Mouse (Mus musculus) brain, embryonic 18.5 days (tissue): ENCODE data around the gene Nemp1.

Source experiments
- DNase-seq: peaks from one replicate; pipeline ENCODE4 v3.0.0-alpha.2; 2012; ENCODE audit warnings: low read depth, low spot score

Gene Nemp1

DNA sequence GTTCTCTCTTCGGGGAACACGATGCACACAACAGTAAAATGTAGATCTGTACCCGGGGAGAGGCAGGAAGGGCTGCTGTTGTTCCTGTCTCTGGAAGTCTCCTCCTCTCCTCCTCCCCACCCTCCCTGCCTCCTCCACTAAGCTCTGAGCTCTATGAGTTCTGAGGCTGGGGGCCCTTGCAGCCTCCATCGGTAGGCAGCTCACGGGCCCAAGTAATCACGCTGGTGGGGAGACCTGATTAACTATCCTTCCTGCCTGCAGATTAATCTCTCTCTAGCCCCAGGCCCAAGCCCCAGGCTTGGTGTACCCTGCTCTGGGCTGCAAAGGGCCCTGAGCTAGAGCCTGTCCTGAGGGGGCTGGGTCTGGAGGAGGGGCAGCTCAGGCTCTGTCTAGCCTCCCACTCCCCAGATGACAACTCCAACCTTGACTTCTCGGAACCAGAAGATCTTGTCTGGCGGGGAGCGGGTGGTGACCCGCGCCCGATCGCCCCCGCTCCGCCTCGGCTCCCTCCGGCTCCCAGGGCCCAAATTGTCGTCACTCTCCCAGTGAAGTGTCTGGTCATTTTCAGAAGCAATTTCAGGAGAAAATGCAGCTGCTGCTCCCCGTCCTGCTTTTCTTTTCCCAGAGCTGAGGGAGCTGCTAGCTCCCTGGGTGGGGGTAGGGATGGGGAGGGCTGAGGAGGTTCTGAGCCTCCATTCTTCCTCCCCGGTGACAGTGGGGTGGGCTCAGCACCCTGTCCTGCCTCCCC, 55.1 kb downstream of the Nemp1 start:
- no peak for DNase-seq

- DNase-seq = no peak
These were observed 57.5 kb downstream of the Nemp1 start, which contains the start of gene Tac2 for GRCm38 (mm10) chr10:127724178-127724577. Gene Tac2 (plus strand): TSS chr10:127724478.

GRCm38 (mm10) chr10:127725136-127725535, 58.4 kb downstream of the Nemp1 start:
- no peak for DNase-seq

- no peak for DNase-seq
These were observed 61.7 kb downstream of the Nemp1 start for GRCm38 (mm10) chr10:127728437-127728836.

DNA sequence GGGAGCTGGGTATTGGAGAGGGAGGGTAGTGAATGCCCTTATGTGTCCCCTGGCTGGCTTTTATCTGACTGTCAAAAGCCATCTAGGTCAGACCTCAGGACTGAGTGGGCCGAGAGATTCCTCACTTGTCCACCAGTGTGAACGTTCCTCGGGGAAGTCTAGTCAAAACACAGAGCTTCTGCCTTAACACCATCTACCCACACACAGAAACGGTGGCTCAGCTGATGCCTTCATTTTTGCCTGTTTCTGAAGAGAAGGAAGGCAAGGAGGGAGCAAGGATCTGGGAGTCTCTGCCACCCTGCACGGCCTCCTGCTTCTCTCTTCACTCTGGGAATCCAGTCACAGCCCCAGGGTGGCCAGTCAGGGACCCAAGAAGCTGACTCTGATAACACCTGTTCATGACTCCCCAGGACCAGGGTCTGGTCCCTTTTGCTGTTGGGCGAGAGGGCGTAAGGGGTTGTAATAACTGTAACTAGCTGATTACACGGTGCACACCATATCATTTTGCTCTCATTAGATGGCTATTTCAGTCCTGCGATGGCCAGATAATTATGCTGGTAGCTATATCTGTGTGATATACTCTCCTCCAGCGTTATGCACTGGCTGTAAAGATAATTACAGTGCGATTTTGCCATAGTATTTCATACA, 63.7 kb downstream of the Nemp1 start:
- no peak for DNase-seq

DNA sequence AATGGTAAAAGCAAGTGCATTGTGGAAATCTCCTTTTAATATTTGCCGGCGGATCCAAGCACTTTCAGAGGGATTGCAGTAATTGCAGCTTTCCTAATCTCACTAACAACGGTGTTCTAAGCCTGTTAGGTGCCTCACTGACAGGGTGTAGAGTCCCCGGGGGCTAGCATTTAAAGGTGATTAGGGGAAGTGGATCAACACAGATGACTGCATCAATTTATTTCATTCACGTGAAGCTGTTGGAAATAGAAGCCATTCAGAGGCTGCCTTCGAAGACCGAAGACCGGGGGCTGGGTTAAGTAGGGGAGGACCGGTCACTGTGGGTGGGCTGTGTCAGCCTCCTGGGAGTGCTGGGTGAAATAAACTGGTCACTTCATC, 64.2 kb downstream of the Nemp1 start:
- DNase-seq = no peak

GRCm38 (mm10) chr10:127731397-127731796, 64.7 kb downstream of the Nemp1 start:
- DNase-seq = no peak

DNA sequence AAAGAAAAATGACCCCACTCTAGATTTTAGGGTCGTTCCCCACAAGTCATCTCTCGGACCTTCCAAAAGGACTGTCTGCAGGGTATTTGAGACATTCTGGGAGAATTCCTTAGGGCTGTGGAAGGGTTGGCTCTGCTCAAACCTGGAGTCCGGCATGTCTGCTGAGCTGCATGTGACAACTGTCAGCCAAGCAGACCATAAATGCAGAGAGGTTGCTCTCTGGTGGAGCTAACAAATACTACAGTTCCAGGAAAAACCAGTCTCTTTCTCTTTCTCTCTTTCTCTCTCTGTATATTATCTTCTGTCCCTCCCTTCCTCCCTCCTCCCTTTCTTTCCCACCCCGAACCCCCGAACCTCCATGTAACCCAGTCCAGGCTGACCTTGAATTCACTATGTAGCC, 67.7 kb downstream of the Nemp1 start:
- DNase-seq = no peak

DNA sequence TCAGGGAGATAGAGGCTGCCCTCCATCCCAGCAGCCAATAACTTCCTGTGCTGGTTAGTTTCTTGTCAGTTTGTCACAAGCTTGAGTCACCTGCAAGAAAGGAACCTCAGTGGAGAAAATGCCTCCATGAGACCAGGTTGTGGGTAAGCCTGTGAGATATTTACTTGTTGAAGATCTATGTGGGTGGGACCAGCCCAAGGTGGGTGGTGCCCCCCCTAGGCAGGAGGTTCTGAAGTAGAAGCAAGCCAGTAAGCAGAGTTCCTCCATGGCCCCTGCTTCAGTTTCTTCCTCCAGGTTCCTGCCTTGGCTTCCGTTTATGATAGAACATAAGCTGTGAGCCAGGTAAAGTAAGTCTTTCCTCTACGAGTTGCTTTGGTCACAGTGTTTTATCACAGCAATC, 69.6 kb downstream of the Nemp1 start:
- no peak for DNase-seq

GRCm38 (mm10) chr10:127736916-127737315, 70.2 kb downstream of the Nemp1 start:
- DNase-seq = no peak

DNA sequence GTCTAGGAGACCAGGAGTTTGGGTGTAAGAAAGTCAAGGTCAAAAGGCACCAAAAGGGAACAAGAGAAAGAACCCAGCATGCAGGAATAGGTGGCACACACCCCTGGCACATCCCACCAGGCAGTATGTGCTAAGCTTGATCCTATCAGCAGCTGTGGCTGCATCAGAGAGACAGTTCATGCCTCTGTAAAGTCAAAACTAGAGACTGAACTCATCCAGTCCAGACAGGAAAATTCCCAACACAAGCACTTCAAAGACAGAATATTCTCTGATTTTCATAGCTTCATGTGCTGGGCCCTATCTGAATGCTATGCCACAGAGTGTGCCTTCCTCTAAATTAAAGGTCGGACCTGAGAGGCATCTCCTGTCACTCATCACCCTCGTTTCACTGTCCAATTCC, 70.9 kb downstream of the Nemp1 start:
- DNase-seq = no peak

- no peak for DNase-seq
These were observed 71.6 kb downstream of the Nemp1 start for GRCm38 (mm10) chr10:127738151-127738882.

DNA sequence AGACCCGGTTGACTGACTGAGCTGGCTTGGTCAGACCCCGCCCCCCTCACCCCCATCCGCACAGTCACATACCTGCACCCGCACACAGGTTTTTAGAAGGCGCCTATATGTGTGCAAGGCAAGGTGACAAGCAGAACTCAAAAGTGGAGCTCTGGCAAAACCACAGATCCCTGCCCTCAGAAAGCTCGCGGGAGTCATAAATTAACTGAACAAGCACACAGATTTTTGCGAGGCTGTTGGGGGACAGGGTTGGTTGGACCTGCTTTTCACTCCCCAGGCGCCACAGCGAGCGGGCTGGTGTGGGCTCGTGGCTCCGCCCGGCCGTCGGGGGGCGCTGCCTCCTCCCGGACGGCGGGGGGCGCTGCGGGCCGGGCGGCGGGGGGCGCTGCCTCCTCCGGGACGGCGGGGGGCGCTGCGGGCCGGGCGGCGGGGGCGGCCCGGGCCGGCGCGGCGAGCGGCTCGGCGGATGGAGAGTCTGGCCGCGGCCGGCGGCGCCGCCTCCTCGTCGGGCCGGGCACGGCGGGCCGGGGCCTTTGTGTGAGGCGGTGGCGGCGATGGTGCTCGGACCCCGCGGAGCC, 72.5 kb downstream of the Nemp1 start, which contains the start of gene Zbtb39:
Zbtb39 (plus strand) TSS at position 456 of the 578 bp plus-strand sequence.
- DNase-seq = no peak

- DNase-seq = no peak
These were observed 73.0 kb downstream of the Nemp1 start for GRCm38 (mm10) chr10:127739661-127740161.

DNA sequence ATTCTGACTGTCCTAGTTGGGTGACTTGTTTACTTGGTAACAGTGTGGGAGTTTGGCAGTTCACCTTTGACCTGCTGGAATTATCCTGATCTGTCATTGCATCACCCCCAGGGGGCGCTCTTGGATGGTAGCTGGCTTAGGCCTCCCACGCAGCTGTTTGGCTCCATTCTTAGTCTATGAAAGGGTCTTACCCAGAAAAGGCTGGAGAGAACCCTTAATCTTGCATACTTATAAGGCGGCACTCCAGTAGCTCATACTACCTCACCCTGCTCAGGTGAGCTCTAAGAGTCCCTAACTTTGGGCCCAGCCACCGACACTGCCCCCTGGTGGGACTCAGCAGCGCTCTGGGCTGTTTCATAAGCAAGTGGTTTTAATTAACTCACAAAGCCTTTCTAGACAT, 78.0 kb downstream of the Nemp1 start:
- DNase-seq = no peak

GRCm38 (mm10) chr10:127745886-127746285, 79.2 kb downstream of the Nemp1 start:
- no peak for DNase-seq

DNA sequence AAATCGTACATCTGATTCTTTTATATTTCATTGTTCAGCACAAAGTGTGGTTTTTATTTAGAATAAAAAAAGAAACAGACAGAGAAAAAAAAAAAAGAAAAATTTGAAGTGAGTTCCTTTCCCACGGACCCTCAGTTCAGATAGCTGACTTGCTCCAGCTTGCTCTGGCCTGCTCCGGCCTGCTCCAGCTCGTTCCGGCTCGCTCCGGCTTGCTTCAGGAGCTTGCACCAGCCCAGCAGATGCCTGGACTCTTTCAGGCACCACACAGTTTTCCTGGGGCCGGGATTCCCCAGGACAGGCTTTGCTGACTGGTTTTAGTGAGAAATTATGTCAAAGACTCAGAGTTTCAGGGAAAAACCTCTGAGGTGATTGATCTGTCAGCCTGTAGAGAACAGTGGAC, 80.6 kb downstream of the Nemp1 start:
- DNase-seq = no peak

DNA sequence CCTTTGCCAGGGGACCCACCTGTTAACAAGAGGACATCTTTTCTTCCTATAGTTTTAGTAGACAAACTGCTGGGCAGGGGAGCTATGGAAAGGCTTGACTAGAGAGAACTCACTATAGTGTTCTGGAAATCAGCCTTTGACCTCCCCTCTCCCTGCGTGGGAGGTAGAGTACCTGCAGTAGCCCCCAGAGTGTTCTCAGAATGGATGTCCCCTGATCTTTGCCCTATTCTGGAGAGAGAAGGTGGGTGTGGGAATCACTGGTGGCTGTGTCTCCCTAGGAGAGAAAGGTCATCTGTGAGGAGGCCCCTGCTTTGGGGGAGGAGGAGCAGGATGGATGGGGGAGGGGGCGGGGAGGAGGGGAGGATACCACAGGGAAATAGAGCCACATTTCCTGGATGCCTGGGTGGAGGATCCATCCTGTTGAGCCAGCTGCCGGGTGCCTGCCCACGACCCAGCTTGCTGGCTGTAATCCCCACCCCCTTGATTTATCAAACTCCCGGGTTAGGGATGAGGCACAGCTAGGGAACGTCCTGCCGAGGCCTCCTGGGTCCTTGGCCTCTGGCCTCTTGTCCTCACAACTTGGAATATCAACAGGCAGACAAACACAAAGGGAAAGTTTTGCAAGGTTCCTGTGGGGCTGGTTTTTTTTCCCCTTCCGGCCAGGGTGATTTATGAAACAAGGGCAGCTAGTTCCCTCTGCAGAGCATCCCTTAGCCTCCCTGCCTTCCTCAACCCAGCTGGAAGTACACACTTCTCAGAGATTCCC, 82.3 kb downstream of the Nemp1 start:
- no peak for DNase-seq

DNA sequence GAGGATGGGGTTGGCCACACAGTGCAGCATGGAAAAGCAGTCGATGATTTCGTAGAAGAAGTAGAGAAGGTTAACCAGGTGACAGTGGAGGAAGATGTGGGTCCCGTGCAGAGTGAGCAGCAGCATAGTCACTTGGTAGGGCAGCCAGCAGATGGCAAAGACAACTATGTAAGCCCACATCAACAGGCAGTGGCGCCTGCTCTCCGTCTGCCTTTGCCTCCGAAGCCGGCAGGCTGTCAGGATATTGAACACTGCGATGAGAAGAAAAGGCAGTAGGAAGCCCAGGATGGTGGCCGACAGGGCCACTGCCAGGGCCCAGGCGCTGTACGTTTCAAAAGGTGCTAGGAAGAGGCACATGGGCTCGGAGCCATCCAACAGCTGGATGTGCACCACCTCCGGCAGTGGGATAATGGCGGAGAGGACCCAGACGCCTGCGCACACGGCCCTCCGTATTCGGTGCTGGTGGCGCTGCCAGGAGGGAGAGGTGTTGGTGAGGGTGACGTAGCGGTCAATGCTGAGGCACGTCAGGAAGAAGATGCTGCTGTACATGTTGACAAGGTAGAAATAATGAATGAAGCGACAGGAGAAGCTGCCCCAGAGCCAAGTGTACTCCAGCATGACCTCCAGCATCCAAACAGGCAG, 83.6 kb downstream of the Nemp1 start:
- DNase-seq = no peak
